Mouse (Mus musculus) gastrocnemius, adult 18-20 months (tissue): Measurements from ENCODE around the gene Aim2. TPM values are rescaled to one million over a fixed set of nuclear protein-coding genes. Genes with fewer than 3 reads are reported as not detected.

Experiments used
- DNase-seq: peaks from one replicate; pipeline ENCODE4 v3.0.0; 2021; ENCODE audit warnings: low spot score
- total RNA-seq, 2 experiments: library from RNA; stranded (reverse); gene quantifications; 2 replicates each; pipeline ENCODE4 v1.2.3; 2021

Aim2 gene
- total RNA-seq, 2 experiments from 2014 or later: 0.30 to 0.38 TPM

- DNase-seq: no peak
Observed at GRCm38 (mm10) chr1:173345112-173345511, 5.6 kb upstream of the Aim2 start.

GRCm38 (mm10) chr1:173348527-173348926 lies 2.2 kb upstream of the Aim2 start:
- DNase-seq: no peak

GRCm38 (mm10) chr1:173349192-173349591 lies 1.5 kb upstream of the Aim2 start:
- DNase-seq: no peak

DNA sequence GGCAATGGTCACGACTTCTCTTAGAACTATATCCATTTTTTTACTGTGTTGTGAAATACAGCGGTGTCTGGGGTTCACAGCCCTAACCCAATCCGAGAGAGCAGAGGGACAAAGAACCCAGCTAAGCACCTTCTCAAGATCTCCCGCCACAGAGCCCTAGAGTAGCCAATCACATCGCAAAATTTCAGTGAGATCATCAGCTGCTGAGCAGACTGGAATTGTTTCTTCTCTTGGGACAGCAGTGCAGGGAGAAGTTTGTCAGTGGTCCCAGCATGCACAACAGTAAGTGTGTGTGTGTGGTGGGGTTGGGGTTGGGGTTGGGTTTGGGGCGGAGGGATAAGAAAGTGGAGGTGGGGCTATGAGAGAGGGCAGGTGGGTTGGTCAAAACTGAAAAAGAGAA lies 733 bp upstream of the Aim2 start:
- DNase-seq: peak; percentile 23

DNA sequence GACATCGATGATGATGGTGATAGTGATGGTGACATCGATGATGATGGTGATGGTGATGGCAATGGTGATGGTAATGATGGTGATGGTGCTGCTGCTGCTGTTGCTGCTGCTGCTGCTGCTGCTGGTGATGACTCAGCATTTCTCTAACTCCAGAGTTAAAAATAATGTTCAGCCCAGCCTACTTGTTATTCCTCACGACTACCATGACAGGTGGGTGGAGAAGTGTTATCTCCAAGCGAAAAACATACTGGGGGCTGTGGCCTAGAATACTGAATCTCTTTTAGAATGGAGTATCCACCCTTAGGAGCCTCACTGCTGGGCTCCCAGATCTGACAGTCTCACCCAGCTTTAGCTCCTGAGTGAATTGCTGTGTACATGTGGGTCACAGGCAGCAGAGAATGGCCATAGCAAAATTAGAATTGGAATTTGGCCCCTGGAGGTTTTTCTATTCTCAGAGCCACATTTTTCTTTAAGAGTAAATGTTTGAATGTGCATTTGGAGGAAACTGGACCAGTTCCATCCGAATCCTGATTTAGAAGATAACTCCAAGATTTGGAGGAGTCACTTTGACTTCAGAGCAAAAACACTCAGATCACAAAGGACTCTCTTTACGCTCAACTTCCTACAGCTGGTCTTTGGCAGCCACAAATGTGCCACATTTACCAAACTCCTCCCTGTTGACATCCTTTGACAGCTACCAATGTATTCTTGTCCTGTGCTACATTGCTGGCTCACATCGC lies 4.6 kb downstream of the Aim2 start:
- DNase-seq: no peak

GRCm38 (mm10) chr1:173356699-173357098 lies 6.0 kb downstream of the Aim2 start:
- DNase-seq: no peak

- no peak for DNase-seq
Observed at GRCm38 (mm10) chr1:173357799-173358198, 7.1 kb downstream of the Aim2 start.

DNA sequence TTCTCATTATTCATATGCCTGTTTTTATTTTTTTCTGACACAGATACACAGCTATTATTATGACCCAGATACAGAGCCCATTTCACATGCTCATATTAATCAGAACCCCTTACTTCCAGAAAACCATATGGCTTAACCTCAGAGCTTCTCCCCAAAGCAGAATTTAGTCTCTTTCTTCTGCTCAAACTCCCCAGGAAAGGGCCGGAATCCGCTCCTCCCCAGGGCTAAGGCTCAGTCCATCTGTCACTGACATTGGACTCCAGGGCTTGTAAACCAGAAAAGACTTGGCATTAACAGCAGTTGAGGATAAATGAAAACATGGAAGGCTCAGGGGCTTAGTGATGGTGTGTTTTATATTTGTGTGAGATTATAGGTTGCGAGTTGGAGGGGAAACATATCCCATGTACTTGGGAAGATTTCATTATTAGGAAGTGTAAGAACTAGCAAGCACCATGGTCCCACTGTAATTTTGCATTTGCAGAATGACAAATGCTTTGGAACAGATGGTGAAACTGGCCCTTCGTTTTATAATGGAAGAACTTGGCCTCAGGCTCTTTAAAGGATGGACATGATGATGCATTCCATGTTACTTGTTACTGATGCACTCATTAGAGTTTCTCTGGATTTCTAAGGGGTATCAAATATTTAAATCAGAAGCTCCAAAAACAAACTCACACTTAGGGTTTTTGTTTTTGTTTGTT lies 9.1 kb downstream of the Aim2 start:
- no peak for DNase-seq

GRCm38 (mm10) chr1:173361651-173362050 lies 11.0 kb downstream of the Aim2 start:
- no peak for DNase-seq

GRCm38 (mm10) chr1:173363436-173363835 lies 12.8 kb downstream of the Aim2 start:
- DNase-seq: no peak

DNA sequence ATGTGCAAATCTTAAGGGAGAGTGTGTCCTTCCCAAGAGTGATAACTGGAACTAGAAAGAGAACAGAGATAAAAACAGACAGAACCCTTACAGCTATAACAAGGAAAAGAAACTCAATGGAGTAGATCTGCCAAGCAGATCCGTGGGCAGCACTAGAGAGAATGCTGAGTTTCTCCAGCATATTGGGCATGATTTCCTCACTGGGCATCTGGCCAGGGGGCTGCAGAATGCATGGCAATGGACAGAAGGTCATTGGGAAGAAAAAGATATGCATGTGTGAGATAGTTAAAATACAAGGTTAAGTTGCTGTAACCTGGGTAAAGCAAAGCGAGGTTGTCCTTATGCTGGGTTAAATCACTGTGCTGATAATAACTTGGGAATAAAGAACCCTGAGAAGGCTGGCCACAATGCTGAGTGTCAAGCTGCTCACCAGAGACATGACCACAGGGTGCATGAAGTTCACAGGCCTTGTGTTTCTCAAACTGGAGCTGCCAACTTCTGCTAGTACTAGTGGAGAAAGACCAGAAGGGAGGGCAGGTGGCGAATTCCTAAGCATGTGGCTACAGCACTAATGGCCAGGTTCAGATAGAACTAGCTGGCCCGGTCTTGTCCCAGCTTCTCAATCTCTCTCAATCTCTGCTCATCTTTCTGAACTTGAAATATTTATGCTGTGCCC lies 13.6 kb downstream of the Aim2 start:
- no peak for DNase-seq

GRCm38 (mm10) chr1:173365970-173366409 lies 15.3 kb downstream of the Aim2 start:
- DNase-seq: peak; percentile 29

- DNase-seq: no peak
Observed at GRCm38 (mm10) chr1:173366701-173367355, 16.1 kb downstream of the Aim2 start.

DNA sequence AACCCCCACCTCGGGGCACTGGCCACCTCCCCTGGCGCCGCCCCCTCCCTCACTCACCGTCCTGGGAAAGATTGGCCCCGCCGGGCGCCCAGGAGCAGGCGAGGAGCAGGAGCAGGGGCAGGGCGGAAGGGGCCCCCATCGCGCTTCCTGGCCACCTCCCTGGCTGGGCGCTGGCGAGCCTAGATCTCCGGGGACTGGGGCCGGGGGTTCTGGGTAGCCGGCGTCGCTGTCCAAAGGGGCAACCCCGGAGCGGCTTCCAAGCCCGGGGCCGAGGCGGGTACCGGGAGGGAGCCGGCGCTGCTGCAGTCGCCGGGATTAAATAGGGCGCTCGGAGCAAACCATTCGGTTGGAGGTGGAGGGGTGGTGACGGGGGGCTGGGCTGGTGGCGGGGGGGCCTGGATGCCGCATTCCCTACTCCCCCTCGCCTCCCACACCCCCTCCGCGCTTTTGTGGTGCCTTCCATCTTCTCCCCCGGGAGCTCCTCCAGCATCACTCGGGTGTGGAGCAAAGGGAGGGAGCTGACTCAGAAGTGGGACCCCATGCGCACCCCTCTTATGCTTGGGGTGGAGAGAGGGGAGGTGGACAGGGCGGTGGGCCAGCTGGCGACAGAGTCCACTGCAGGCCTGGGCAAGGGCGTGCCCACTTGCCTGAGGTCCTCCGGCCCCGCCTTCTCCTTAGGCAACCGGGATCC lies 16.8 kb downstream of the Aim2 start, which contains the start of gene Cadm3:
TSS of gene Cadm3 (minus strand) at position 340 of the 691 bp plus-strand sequence.
- peak; percentile 36 for DNase-seq

DNA sequence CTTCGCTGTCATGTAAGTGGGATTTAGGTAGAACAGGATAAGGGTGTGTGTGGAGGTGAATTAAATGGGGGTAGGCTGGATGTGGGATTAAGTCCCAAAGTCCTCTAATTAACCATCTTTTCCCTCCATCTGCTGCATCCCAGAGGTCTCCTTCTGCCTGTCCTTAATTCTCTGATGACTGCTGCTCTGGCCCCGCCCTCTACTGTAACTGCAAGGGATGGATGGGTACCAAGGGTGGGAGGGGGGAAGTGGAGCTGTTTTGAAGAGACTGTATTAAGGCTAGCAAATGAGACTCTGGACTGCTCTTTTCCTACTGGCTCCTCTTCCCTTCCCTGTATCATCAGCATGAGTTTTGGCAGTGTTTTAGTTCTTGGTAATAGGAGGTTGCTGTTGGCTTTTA lies 18.9 kb downstream of the Aim2 start:
- no peak for DNase-seq

DNA sequence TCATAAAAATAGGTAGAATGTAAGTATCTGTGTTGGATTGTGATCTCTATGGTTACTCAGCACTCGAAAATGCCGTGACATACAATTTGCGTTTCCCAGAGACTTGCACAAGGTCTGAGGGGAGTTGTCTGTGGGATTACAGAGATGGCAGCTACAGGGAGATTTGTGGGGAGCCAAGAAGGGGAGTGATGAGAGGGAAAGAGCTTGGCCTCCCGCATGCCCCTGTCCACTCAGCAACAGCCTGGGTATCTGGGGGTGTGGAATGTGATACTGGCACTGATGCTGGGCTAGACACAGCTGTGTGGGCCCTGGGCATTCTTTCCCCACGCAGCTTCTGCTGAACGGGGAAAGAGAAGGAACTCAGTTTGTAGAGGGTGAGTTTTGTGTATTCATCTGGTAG lies 19.8 kb downstream of the Aim2 start:
- no peak for DNase-seq

DNA sequence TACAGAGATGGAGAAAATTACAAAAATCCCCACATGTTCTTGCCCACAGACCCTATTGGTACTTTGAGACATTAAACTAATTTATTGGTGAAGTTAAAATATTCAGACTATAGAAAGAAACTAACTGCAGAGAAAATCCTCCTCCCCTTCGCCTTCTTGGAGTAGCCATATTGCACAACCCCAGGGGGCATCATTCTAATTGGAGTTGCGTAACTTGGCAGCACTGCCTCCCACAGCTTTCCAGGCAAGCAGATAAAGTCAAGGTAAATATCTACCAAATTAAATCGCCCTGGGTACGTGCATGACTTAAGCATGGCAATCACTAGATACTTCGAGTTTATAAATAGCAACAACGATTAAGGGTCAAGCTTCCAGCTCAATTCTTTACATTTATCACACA lies 20.9 kb downstream of the Aim2 start:
- DNase-seq: no peak

DNA sequence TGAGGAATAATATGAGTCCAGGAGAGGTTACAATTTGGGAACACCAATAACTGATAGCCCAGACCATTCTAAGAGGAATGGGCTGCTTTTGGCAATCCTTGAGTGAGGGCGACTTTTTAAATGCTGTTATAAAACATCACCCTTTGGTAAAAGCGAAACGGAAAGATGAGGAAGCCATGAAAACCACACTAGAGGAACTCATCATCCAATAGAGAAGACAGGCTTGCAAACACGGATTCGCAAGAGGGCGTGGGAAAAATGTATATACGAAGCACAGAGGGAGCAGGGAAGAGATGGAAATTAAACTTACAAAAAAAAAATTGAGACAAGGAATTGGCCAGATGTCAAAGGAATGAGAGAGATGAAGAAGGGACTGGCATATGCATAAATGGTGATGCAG lies 23.3 kb downstream of the Aim2 start:
- DNase-seq: no peak

DNA sequence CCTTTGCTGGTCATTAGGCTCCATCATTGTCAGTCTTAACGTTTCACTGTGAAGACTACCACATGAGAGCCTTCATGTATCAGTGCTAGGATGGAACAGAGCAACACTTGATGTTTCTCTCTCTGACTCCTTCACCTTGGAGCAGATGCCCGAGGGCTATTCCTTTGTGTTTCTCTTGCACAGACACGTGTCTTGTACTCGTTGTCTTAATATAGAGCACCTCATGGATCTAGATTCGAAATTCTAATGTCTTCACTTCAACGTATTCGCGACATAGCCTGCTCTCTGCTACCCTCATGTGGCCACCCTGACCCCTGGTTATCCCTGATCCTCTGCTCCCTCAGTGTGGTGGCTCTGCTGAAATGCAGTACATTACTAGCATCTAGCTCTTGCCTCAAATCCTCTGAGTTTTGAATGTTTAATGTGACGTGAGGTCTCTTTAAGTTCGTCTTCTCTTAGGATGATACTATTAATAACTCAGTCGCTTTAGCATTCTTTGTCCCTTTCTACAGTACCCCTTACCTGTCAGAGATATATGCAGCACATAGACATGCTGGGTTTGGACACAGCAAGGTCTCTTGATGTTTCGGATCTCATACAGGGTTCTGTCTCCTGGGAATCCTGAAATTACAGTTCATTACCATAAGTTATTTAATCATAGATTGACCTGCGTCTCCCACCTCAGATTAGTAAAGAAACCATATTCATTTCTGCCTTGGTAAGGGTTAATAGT lies 26.9 kb downstream of the Aim2 start:
- peak; percentile 37 for DNase-seq

- DNase-seq: no peak
Observed at GRCm38 (mm10) chr1:173381436-173381835, 30.8 kb downstream of the Aim2 start.

DNA sequence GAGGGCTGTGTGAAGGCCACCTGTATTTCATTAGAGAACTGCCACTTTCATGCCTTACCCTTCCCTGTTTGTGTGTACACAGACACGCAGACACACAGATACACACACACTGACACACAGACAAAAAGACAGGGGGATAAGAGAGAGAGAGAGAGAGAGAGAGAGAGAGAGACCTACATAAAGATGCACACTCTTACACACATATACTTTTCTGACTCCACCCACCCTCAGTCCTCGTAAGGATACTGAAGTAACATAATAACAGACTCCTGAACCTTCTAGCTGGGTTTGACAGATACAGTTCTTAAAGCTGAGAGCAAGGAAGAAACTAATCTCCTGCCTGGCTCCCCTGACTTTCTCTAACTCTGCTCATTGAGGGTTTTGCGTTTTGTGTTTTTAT lies 38.8 kb downstream of the Aim2 start:
- DNase-seq: no peak
